Mouse (Mus musculus): Measurements from ENCODE around the gene Slc7a6.

Slc7a6 gene

DNA sequence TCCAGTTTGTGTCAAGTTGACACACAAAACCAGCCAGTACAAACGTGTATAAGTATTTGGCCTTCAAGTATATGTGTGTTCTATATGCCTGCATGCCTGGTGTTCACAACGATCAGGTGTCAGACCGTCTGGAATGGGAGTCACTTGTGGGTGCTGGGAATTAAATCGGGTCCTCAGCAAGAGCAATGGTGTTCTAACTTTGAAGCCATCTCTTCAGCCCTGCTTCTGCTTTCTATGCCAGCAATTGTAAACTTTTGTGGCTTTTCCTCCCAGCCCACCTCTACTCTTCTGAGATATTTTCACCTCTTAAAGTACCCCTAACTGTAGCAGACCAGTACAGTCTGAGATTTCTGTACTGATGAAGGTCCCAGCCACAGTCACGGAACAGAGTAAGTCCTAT is 28.5 kb upstream of the Slc7a6 start:
- in situ Hi-C loops (cut with MboI, MseI): no loop called here

DNA sequence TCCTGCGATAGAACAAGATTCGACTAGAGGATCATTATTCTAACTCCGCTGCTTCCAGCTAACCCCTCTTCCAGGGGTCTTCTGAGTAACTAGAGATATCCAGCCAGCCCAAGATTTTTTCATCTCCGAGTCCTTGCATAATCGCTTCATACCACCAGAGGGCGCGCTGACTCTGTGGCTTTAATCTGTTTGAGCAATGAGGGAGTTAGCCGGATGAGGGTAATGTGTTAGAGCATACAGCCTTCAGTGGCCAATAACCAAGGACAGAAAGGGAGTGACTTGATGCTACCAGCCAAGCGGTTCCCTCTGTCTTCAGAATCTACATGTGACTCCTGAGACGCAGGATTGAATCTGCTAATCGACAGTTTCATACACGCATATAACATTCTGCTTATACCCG is 27.9 kb upstream of the Slc7a6 start:
- in situ Hi-C loops (cut with MboI, MseI): no loop called here

DNA sequence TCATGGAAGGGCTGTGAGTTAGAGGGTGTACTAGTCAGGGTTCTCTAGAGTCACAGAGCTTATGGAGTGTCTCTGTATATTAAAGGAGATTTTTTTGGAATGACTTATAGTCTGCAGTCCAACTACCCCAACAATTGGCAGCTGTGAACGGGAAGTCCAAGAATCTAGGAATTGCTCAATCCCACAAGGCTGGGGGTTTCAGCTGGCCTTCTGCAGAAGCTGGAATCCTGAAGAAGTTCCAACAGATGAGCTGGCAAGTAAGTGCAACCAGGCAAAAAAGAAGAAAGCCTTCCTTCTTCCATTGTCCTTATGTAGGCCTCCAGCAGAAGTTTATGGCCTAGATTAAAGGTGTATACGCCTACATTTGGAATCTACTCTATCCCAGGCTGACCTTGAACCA is 23.3 kb upstream of the Slc7a6 start:
- in situ Hi-C loops (cut with MboI, MseI): no loop called here

DNA sequence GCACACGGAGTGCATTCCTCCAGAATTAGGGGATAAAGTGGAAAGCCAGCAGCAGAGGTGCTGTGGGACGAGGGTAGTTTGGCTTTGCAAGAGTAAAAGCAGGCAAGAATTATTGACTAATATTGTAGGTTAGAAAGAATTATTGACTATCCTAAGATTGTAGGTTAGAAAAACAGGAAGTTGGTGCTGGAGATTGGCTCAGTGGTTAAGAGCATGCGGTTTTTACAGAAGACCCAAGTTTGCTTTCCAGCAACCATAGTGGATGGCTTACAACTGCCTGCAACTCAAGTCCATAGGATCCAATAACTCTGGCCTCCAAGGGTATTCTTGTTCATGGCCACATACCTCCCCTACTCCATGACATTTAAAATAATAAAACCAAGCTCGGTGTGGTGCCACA is 22.6 kb upstream of the Slc7a6 start:
- in situ Hi-C loops (cut with MboI, MseI): no loop called here

DNA sequence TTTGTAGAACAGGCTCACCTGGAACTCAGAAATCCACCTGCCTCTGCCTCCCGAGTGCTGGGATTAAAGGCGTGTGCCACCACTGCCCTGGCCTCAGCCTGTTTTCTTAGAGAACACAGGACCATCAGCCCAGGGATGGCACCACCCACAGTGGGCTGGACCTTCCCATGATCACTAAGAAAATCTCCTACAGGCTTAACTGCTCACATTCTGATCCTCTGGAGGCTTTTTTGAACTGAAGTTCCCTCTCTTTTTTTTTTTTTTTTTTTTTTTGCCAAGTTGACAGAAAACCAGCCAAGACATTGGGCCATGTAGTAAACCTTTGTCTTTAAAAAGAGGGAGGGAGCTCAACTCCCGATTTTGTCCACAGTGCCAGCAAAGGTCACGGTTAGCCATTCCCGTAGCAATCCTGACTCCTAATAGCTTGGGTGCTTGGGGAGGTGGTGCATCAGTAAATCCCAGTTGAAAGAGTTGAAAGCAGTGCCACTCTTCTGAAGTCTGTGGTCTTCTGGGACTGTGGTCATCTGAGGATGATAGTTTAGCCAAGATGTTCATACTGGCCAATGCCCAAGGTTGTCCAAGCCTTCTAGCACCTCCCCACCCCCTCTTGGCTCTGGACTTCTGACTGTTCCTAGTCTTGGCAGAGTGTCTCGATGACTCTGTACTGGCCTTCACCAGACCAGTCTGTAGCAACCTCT is 20.6 kb upstream of the Slc7a6 start:
- in situ Hi-C loops (cut with MboI, MseI): no loop called here

DNA sequence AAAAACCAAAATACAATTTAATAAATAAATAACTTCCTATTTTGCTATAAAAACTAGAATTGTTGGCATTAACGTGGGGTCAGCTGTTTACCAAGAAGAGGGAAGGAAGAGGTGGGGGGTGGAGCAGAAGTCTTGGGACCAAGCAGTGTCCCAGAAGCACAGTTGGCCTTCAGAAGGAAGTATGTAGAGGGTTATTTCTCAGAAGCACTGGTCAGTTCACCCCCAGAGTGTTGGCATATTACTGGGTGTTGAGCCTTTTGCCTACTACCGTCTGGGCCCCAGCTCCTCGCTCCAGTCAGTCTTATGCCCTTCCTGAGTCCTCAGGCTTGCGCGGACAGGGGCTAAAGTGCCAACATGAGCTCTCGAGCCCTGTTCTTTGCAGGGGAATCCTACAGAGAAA is 19.6 kb upstream of the Slc7a6 start:
- in situ Hi-C loops (cut with MboI, MseI): no loop called here

DNA sequence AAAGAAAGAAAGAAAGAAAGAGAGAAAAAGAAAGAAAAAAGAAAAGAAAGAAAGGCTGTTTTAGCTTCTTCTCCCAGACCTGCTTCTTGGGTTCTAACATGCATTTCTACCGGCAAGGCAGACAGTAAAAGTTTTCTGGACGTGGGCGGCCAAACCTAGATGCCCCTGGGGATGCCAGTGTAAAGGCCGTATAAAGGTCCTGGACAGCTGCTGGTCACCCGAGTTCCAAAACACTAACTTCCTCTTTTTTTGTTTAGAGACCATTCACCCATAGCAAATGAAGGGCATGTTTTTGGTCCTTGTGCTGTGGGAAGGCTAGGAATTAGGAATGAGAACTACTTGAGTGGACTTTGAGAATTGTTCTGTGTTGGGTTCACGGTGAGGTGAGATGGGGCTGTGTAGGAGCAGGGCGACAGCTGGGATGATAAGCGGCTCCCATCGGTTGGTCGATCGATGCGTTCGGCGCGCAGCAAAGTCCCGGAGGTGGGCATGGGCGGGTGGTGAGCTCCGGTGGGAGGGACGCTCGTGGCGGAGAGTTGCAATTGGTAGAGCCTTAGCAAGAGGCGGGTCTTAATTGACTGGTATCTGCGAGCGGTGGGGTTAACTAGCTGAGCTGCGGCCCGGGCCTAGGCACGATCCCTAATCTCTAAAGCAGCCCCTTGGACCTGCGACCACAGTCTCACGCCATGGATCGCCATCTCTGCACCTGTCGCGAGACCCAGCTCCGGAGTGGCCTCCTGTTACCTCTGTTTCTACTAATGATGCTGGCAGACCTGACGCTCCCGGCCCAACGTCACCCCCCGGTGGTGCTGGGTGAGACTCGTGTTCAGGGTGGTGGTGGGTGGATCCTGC is 18.6 kb upstream of the Slc7a6 start, which contains the start of gene Pla2g15:
Pla2g15 (plus strand) TSS at position 599 of the 852 bp plus-strand sequence.
- in situ Hi-C loops (cut with MboI, MseI): no loop called here

DNA sequence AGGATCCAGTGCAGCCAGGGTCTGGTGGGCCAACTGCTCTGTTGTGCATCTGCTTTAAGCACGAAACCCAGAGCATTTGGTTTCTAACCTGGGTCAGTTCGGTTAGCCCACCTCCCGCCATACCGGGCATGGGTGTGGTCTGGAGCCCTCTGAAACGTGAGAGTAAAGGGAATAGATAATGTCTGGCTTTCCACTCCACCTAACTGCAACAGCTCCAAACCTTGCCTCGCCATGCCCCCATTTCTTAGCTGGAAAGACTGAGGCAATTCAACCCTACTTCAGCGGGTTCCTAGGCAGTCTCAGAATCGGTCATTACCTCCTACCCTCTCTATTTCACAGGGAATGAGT is 18.0 kb upstream of the Slc7a6 start:
- in situ Hi-C loops (cut with MboI, MseI): no loop called here

DNA sequence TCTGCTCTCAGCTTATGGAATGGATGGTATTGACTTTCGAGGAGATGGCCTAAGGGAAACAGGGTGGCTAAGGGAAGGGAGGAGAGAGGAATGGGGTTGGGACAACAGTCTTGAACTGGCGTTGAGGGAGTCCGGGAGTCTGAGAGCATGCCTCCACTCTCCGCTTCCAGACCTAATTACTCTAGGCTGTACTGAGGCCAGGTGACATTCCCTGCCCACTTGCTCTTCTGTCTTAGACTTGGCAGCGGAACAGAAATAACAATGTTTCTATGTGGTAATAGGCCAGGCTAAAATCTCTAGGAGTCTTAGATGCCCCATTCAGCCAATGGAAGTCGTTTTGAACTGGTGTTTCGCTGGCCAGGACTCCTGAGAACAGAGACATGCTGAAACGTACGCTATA is 17.6 kb upstream of the Slc7a6 start:
- in situ Hi-C loops (cut with MboI, MseI): no loop called here

DNA sequence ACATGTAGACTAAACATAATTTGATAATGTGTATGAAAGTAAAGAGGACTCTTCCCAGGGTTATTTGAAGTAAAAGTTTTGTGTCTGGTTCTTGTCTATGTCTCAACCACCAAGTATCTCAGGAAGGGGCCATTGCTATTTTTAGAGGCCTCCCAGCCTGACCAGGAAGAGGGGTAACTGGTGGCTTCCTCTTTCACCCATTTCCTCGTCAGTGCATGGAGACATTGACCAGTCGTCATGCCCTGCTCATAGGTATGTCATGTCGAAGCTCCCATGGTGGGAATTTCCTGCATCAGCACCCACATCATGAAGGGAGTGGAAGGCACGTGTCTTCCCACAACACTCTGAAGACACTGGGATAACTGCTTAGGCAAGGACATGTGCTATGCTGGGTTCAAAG is 15.8 kb upstream of the Slc7a6 start:
- in situ Hi-C loops (cut with MboI, MseI): no loop called here

DNA sequence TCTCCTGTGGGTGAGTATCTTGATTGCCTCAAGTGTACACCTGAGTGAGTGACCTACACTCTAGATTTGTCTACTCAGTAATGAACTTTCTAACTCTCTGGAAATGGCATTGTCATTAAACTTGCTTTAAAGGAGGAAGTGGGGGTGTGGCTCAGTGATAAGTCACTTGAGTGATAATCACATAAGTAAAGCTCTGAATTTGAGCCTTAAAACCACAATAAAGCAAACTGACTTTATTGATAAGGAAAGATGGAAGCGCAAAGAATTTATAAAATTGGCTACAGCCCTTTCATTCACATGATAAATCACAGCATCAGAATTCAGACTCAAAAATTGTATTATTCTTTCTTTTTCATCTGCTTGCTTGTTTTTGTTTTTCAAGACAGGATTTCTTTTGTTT is 11.2 kb upstream of the Slc7a6 start:
- in situ Hi-C loops (cut with MboI, MseI): no loop called here

DNA sequence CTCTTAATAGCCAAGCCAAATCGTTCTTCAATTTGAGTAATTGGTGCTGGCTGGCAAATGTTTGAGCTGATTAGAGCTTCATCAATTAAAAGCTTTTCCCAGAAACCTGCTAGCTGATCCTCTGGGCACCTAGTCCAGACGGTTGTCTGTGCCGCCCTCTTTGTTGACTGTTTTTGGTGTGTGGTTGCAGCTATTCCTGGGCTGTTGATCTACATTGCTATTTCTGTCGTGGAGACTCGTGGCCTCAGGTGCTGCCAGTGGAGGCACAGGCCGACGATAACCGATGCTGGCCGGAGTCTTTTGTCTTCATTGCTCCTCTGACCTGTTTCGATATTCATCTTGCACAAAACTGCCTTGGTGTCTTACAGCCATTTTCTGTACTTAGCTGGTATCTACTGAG is 10.3 kb upstream of the Slc7a6 start:
- in situ Hi-C loops (cut with MboI, MseI): no loop called here

DNA sequence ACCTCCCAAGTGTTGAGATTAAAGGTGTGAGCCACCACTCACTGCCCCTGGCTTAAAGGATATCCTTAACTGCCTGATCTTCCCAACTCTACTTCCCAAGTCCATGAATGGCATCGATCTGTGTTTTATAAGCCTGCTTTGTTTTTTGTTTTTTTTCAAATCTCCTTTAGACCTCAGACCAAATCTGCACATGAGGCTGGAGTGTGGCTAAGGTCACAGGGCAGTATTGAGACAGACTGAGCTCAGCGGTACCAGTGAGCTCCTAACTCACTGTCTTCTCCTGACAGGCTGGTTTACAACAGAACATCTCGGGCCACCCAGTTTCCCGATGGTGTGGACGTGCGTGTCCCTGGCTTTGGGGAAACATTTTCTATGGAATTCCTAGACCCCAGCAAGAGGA is 8.8 kb upstream of the Slc7a6 start:
- in situ Hi-C loops (cut with MboI, MseI): no loop called here

DNA sequence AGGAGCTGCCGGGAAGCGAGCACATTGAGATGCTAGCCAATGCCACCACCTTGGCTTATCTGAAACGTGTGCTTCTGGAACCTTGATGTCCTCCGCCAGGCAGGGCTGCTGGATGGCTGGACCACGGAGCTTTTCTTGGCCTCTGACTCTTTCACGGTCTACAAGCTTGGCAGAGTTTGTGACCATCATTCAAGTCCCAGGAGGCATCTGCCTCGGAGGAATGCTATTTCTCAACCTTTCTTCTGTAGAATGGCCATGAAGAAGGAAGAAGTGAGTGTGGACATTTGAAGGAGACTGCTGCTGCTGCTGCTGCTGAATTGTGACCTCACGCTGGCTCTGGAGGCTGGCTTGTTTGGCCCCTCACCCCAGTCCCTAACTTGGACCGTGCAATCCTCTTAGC is 5.4 kb upstream of the Slc7a6 start:
- in situ Hi-C loops (cut with MboI, MseI): no loop called here

DNA sequence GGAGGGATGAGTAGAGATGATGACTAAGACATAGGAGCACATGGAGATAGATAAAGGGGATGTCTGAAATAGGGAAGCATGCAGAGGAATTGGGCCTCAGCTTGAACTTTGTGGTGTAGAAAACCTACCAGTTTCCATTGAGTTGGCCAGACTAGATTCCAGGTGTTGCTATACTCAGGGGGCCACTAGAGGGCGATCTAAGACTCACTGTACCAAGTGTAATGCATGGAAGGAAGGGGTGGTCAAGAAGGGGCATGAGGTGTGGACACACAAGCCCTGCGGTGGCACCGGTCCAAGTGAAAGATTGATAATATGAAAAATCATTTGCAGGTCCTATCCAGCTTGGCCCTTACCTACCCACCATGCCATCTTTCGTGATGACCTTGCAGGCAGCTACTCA is 3.2 kb upstream of the Slc7a6 start:
- in situ Hi-C loops (cut with MboI, MseI): no loop called here

DNA sequence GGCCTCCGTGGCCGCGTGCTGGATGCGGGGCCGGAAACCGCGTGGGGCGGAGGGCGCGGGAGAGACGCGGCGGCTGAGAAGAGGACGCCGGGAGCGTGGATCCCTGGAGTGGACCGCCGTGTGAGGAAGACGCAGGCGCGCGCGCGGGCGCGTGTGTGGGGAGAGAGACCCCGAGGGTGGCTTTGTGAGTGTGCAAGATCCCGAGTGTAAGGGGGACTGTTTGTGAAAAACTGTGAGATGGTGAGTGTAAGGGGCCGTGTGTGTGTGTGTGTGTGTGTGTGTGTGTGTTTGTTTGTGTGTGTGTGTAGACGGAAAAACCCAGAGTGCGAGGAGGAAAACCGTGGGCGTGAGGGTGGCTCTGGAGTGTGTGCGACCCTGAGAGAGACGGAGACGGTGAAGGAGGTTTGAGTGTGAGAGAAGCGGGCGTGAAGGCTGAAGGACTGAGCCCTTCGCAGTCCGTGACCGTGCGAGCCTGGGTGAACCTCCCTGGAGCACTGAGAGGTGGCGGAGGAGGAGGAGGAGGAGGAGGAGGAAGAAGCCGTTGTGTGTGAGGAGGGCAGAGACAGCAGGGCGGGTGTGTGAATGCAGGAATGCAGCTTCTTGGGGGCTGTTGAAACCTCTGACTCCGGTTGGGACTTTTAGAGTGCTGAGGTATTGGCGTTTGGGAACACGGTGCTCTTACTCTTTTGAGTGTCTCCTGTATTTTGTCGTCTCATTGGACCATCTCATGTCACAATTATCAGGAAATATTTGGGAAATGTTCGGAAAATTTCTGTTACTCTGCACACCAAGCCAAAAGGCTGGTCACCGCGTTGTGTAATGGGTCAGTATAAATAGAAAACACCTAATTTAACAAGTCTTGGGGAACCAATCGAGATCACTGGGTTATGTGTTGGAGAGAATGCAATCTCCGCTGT is 618 bp downstream of the Slc7a6 start:
- in situ Hi-C loops (cut with MboI, MseI): no loop called here

DNA sequence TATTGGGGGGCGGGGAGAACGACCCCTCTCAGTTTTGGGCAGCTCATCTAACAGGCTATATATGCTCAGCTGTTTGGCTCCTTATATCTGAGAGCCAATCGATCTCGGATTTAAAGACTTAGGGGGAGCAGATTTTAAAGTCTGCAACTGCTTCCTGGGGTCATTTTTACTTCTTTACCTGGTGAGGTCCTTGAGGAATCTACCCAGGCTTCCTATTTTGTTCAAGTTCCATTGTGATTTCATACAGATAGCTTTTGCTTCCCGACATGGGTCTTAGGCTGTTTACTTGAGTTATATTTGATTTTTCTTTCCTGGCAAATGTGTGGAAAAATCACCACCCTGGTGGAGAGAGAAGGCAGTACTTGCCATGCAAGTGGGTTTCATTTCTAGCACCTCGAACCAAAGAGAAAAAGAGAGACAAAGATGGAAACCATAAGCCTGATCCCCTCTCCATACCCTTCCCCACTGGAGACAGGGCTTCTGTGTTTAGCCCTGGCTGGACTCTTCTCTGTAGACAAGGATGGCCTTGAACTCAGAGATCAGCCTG is 1.4 kb downstream of the Slc7a6 start:
- in situ Hi-C loops (cut with MboI, MseI): no loop called here

DNA sequence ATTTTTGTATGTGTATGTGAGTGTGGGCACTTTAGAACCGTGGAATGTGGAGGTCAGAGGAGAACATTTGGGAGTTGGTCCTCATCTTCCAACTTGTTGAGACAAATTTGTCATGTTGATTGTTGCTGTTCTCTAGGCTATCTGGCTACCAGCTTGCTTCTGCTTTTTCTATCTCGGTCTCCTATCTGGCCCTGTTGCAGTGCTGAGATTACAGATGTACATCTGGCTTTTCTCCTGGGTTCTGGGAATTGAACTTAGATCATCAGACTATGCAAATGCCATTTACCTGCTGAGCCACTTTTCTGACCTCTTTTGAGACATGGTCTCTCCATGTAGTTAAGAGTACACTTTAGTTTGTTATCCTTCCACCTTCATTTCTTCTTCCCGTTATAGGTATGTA is 4.9 kb downstream of the Slc7a6 start:
- in situ Hi-C loops (cut with MboI, MseI): no loop called here

DNA sequence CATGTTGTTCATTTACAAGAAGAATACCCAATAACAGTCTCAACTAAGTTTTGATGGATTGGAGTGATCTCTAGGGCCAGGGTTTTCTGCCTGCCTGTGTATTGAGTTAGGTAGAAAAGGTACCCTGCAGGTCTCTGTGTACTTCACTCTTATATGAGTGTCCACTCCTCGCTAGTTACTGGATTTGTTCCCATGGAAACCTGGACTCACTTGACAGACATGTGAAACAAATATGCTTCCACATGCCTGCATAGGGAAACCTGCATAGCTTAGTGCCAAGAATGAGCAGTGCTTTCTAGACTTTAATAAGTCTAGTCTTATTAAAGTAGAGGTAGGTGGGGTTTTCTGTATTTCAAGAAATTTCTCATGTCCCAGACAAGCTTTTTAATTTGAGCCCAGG is 8.2 kb downstream of the Slc7a6 start:
- in situ Hi-C loops (cut with MboI, MseI): no loop called here

DNA sequence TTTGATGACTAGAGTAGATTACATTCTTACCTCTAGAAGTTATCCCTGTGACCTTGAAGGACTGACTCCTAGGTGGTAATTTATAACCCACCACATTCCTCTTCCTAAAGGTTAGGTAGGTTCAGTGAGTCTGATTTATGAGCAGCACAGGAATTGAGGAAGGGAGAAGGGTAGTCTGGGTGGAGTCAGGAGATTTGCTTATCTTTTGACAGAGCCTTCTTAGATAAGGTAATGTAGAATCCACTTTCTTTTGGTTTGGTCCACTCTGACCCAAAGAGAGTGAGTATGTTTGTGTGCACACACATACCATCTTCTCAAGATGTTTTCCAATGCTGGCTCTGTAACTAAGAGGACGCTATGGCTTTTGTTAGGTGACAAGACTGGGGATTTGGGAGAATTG is 8.9 kb downstream of the Slc7a6 start:
- in situ Hi-C loops (cut with MboI, MseI): no loop called here

DNA sequence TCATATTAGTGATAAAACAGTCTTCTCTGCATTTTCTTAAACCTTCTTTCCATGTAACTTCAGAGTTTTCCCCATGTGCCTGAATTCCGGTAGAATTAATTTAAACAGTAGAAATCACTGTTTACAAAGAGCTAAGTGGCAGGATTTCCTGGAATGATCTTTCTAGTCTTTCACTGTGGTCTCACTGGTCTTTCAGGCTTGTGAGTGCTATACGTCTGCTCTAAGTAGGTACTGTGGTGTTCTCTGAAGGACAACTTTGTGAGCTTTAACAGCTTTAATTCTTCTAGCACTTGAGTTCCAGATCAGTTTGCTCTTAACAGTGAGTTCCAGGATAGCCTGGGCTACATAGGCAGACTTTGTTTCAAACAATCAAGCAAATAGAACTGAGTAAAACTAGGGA is 9.8 kb downstream of the Slc7a6 start:
- in situ Hi-C loops (cut with MboI, MseI): no loop called here

DNA sequence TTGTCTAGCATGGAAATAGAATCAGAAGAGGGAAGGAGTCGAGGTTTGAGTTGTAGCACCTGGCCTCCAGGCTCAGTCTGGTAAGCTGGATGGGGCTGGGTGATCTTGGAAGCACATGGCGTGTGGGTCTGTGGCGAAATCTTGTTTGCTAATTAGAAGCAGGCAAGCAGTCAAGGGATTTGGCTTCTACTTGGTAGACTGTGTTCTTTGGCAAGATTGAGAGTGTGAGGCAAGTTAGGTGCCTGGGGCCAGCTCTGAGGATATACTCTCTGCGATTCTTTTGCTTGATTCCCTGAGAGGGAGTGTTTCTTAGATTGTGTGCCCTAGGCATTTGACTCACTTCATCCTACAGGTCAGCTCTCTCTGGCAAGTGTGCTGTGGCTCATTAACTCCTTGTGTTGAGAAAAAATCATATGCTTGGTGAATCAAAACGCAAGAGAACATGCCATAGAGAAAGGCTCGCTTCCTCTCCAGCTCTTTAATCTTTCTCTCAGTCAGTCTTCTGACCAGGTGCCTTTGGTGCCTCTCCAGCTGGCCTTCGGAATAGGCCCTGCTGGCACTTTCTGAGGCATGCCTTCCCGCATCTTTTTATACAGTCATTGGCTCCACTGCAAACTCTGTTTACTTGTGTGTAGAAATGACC is 17.1 kb downstream of the Slc7a6 start:
- in situ Hi-C loops (cut with MboI, MseI): no loop called here
